Comparison of ENCODE assay signal across 7 mouse cellular contexts in genomic region chr3:89484766-89485524, GRCm38 (mm10). TPM values are rescaled to one million over a fixed set of nuclear protein-coding genes. Genes with fewer than 3 reads are reported as not detected.
DNase-seq lines count a peak whose midpoint lies in the region; ATAC-seq lines count a peak whose summit lies in the region.

No protein-coding gene starts in this region.

- peak; percentile 76 to 90 for DNase-seq in adrenal gland, adult (ENCODE audit: inconsistent age in 2 of 2, low spot score in 1 of 2)
- peak; percentile 84 for DNase-seq in embryo, embryonic 10.5 days (ENCODE audit: low spot score)
- peak; percentile 62 to 75 for DNase-seq in gastrocnemius, postnatal 36 days
- peak; percentile 88 for DNase-seq in intestine, embryonic 14.5 days (ENCODE audit: low spot score)
- DNase-seq in left cerebral cortex, postnatal 4 days = peak; percentile 75
- DNase-seq in skeletal muscle tissue, adult 2 months (ENCODE audit: low read depth, low spot score) = peak; percentile 64

- H3K27ac ChIP-seq in intestine, embryonic 14.5 days (ENCODE audit: low read depth) = no peak overlapping the region
- H3K27ac ChIP-seq in midbrain, embryonic 12.5 days (replicated peaks) = no peak overlapping the region

- H3K4me3 ChIP-seq in intestine, embryonic 14.5 days (ENCODE audit: low read depth, low read length) = no peak overlapping the region
- H3K4me3 ChIP-seq in midbrain, embryonic 12.5 days = no peak overlapping the region

- H3K9ac ChIP-seq in intestine, embryonic 14.5 days (ENCODE audit: low read length) = no peak overlapping the region
- no peak overlapping the region for H3K9ac ChIP-seq in midbrain, embryonic 12.5 days (replicated peaks)

- H3K36me3 ChIP-seq in intestine, embryonic 14.5 days (ENCODE audit: control insufficient read depth, insufficient read depth, low read length) = no peaks in the 10 kb centered on the region
- H3K36me3 ChIP-seq in midbrain, embryonic 12.5 days = no peaks in the 10 kb centered on the region

- 17% methylated on average over 24 of the region's 24 CpGs for WGBS in intestine, embryonic 14.5 days
- 20% methylated on average over 24 of the region's 24 CpGs for whole genome bisulfite sequencing in midbrain, embryonic 12.5 days

- H3K9me3 ChIP-seq in intestine, embryonic 14.5 days (ENCODE audit: control insufficient read depth, low read length) = no peaks in the 10 kb centered on the region
- H3K9me3 ChIP-seq in midbrain, embryonic 12.5 days = no peaks in the 10 kb centered on the region

- H3K27me3 ChIP-seq in intestine, embryonic 14.5 days (replicated peaks; ENCODE audit: control insufficient read depth, insufficient read depth, low read length) = no peaks in the 10 kb centered on the region
- peaks cover 11% of the 10 kb centered on the region; the same call in 1 of the 2 replicates for H3K27me3 ChIP-seq in midbrain, embryonic 12.5 days

- no peaks in the 10 kb centered on the region for H3K4me1 ChIP-seq in intestine, embryonic 14.5 days (replicated peaks; ENCODE audit: control insufficient read depth, insufficient read depth, low read length)
- no peaks in the 10 kb centered on the region for H3K4me1 ChIP-seq in midbrain, embryonic 12.5 days

- intact Hi-C loops in gastrocnemius, postnatal 36 days (cut with DNase I) = loop anchor here (2.0 to 5.0 kb wide), 4 partner anchors 28 to 168 kb away; no protein-coding TSS in a partner anchor
- intact Hi-C loops in left cerebral cortex, postnatal 4 days (cut with DNase I) = no loop called here

- peak; percentile 88 for ATAC-seq in intestine, embryonic 14.5 days (replicated peaks; ENCODE audit: low FRiP score, low TSS enrichment, low read depth)
- ATAC-seq in midbrain, embryonic 12.5 days (ENCODE audit: low FRiP score, low read depth) = peak; percentile 62; the same call in 1 of the 2 replicates

- peak overlapping the region; percentile 30 for H3K4me2 ChIP-seq in intestine, embryonic 14.5 days (ENCODE audit: low read length)
- H3K4me2 ChIP-seq in midbrain, embryonic 12.5 days (replicated peaks) = no peak overlapping the region

RNA-seq across cellular contexts. Expression of gene Pmvk, which starts 30.6 kb away (rescaled TPM):
- 1 to 10 TPM; 6.3 to 6.6 TPM for total RNA-seq in gastrocnemius, postnatal 36 days (2021)
- 60.1 and 63.7 TPM in 2 replicates for polyA plus RNA-seq in intestine, embryonic 14.5 days (2014; fragmentation: Nextera tagmentation; extraction: Ambion mirVana)
- 10 to 100 TPM; 43.7 to 53.4 TPM for total RNA-seq in left cerebral cortex, postnatal 4 days (2021)
- polyA plus RNA-seq in midbrain, embryonic 12.5 days (2016; fragmentation: Nextera tagmentation; extraction: Ambion mirVana) = 73.7 and 77.9 TPM in 2 replicates

RNA-seq across cellular contexts. Expression of gene Kcnn3, which starts 35.0 kb away (rescaled TPM):
- total RNA-seq in gastrocnemius, postnatal 36 days (2021) = 1 to 10 TPM; 1.6 to 2.0 TPM
- 5.6 and 6.3 TPM in 2 replicates for polyA plus RNA-seq in intestine, embryonic 14.5 days (2014; fragmentation: Nextera tagmentation; extraction: Ambion mirVana)
- total RNA-seq in left cerebral cortex, postnatal 4 days (2021) = 10 to 100 TPM; 19.5 to 20.7 TPM
- 1.8 and 3.0 TPM in 2 replicates for polyA plus RNA-seq in midbrain, embryonic 12.5 days (2016; fragmentation: Nextera tagmentation; extraction: Ambion mirVana)

RNA-seq across cellular contexts. Expression of gene Pbxip1, which starts 48.4 kb away (rescaled TPM):
- 100 to 1,000 TPM; 190 to 193 TPM for total RNA-seq in gastrocnemius, postnatal 36 days (2021)
- 18.8 and 20.3 TPM in 2 replicates for polyA plus RNA-seq in intestine, embryonic 14.5 days (2014; fragmentation: Nextera tagmentation; extraction: Ambion mirVana)
- 10 to 100 TPM; 17.1 to 17.5 TPM for total RNA-seq in left cerebral cortex, postnatal 4 days (2021)
- 16.1 and 17.9 TPM in 2 replicates for polyA plus RNA-seq in midbrain, embryonic 12.5 days (2016; fragmentation: Nextera tagmentation; extraction: Ambion mirVana)

RNA-seq across cellular contexts. Expression of gene Pygo2, which starts 54.9 kb away (rescaled TPM):
- 10 to 100 TPM in 1 of 2 experiments, 1 to 10 TPM in 1; 8.4 to 11.2 TPM for total RNA-seq in gastrocnemius, postnatal 36 days (2021)
- 40.8 and 45.5 TPM in 2 replicates for polyA plus RNA-seq in intestine, embryonic 14.5 days (2014; fragmentation: Nextera tagmentation; extraction: Ambion mirVana)
- total RNA-seq in left cerebral cortex, postnatal 4 days (2021) = 10 to 100 TPM; 53.3 to 60.2 TPM
- 52.5 and 58.3 TPM in 2 replicates for polyA plus RNA-seq in midbrain, embryonic 12.5 days (2016; fragmentation: Nextera tagmentation; extraction: Ambion mirVana)

Comparison
In these comparisons a context has a peak if more than half of its experiments do, and no peak if none do; other contexts are left out.
1. RNA of gene Pmvk, which starts 30.6 kb away (total RNA-seq): 43.7 to 53.4 TPM in left cerebral cortex, postnatal 4 days; 6.3 to 6.6 TPM in gastrocnemius, postnatal 36 days; every median in the first group is over 4 times any median in the second.
2. RNA of gene Kcnn3, which starts 35.0 kb away (total RNA-seq): 19.5 to 20.7 TPM in left cerebral cortex, postnatal 4 days; 1.6 to 2.0 TPM in gastrocnemius, postnatal 36 days; every median in the first group is over 4 times any median in the second.
3. RNA of gene Pbxip1, which starts 48.4 kb away (total RNA-seq): 190 to 193 TPM in gastrocnemius, postnatal 36 days; 17.1 to 17.5 TPM in left cerebral cortex, postnatal 4 days; every median in the first group is over 10 times any median in the second.
4. Peak in every context shown above with its lines, with median percentiles within 50 percentile points of each other: DNase-seq.